Mouse (Mus musculus) heart, adult 18-20 months (tissue): ENCODE results near the gene Ldb1. TPM values are rescaled to one million over a fixed set of nuclear protein-coding genes. Genes with fewer than 3 reads are reported as not detected.

ENCODE experiments used
- DNase-seq, 2 experiments: peaks; one replicate each; pipeline ENCODE4 v3.0.0; 2021 to 2022; ENCODE audit warnings: mixed read lengths in 1 of 2
- long read RNA-seq, 2 experiments: library from polyadenylated mRNA; stranded (forward); transcript quantifications; one replicate each; pipeline ENCODE4 v2.0.0; 2021
- total RNA-seq, 2 experiments: library from RNA; stranded (reverse); gene quantifications; 2 replicates each; pipeline ENCODE4 v1.2.3; 2021

Ldb1 gene
- total RNA-seq, result 10 to 100 TPM; 35.2 to 37.3 TPM
- long read RNA-seq, experiment 1, transcript Ldb1-207 (11 exons, 3,133 nt), result major isoform, 8 of 24 reads
- long read RNA-seq, experiment 1, partial matches to known transcripts, result 8 of 24 reads
- long read RNA-seq, experiment 1, other reads (novel, unspliced or antisense), result 4 of 24 reads
- long read RNA-seq, experiment 2, transcript Ldb1-207 (11 exons, 3,133 nt), result major isoform, 6 of 14 reads
- long read RNA-seq, experiment 2, partial matches to known transcripts, result 3 of 14 reads
- long read RNA-seq, experiment 2, other reads (novel, unspliced or antisense), result 4 of 14 reads

DNA sequence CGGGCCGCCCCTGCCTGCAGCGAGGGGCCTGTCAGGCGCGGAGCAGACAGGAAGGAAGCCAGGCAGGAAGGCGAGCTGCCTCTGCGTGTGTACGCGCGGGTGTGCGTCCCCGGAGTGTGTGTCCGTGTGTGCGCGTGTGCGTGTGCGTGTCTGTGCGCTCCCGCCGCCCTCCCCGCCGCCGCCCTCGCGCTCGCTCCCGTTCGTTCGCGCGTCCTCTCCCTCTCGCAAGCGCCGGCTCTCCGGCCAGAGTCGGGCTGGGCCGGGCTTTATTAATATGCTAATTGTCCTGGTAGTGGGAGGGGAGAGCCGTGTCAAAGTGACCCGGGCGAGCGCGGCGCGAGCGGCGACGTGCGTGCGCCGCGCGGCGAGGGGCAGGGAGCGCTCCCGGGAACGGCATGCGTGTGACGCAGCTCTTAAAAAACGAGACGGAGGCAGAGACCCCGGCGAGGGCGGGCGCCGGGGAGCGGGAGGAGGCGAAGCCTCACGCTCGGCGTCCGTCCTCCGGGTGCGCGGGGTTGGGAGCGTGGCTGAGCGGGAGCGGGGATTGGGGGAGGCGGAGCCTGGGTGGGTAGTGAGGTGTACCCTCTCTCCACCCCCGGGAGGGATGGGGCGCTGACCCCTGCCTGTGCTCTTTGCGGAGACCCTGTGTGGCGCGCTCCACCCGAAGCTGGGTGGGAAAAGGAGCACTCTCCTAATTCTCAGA is at the start of gene Ldb1:
Ldb1 (minus strand) TSS at position 222 of the 703 bp plus-strand sequence.
- peak; percentile 93 to 94 for DNase-seq

DNA sequence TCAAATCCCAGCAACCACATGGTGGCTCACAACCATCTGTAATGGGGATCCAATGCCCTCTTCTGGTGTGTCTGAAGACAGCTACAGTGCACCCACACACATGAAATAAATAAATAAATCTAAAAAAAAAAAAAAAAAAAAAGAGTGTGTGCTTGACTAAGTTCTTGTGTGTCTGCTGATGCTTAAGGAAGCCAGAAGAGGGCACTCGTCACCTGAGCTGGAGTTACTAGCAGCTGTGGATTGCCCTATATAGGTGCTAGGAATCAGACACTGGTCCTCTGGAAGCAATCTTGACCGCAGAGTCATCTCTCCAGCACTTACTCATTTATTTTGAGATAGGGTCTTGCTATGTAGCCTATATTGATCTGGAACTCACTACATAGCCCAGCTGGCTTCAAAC is 49.1 kb upstream of the Ldb1 start:
- no peak for DNase-seq

GRCm38 (mm10) chr19:46091641-46092040 is 46.6 kb upstream of the Ldb1 start:
- no peak for DNase-seq

DNA sequence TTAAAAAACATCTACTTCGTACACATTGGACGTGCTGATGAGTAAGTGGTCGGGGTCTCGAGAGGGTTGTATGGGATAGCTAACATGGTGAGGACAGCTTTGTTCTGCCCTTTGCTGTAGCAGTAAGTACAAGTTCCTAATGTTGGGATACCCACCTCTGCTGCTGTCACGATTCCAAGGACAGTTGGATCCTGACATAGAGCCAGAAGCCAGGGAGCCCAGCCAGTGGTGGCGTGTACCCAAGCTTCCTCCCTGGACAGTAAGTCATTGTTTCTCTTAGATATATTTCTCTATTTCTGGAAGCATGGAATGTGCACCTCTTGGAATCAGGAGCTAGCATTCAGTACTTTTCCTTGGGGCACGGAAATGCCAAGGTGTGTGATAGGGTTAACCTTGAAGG is 42.9 kb upstream of the Ldb1 start:
- peak; percentile 78 to 79 for DNase-seq

GRCm38 (mm10) chr19:46086337-46086736 is 41.3 kb upstream of the Ldb1 start:
- DNase-seq, result peak in 1 of 2 experiments; percentile 71

GRCm38 (mm10) chr19:46085185-46085584 is 40.2 kb upstream of the Ldb1 start:
- DNase-seq, result no peak

DNA sequence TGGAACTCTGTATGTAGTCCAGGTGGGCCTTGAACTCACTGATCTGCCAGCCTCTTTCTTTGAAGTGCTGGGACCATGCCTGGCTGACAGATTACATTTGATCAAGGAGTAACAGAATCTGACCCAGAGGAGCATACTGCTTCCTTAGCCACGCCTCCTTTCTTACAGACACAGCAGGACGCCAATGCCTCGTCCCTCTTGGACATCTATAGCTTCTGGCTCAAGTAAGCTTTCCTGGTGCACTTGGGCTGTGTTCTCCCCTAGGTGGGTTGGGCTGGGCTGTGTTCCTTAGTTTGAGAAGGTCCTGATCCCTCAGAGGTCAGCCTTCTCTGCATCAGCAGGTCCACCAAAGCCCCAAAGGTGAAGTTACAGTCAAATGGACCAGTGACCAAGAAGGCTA is 33.5 kb upstream of the Ldb1 start:
- no peak for DNase-seq

- peak; percentile 99 to 100 for DNase-seq
These were observed 30.9 kb upstream of the Ldb1 start, which contains the start of gene Nolc1 for GRCm38 (mm10) chr19:46075616-46076607. Gene Nolc1 (plus strand): TSS chr19:46075863.

- DNase-seq, result no peak
These were observed 29.3 kb upstream of the Ldb1 start for GRCm38 (mm10) chr19:46074266-46074665.

DNA sequence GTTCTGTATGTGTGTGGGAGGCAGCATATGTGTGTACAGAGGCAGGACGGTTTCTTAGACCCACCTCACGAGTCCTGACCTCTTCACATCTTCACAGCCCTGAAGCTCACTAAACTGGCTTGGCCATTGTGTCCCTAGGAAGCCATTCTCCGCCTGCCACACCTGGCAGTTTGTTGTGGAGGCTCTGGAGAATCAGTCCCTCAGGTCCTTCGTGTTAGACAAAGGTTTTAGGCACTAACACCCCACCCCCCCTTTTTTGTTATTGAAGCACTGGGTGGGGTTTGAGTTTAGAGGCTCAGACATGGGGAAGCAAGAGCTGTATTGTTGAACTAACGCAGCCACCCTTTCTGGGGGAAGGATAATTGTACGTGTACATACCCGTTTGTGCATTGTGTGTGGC is 28.3 kb upstream of the Ldb1 start:
- DNase-seq, result no peak

DNA sequence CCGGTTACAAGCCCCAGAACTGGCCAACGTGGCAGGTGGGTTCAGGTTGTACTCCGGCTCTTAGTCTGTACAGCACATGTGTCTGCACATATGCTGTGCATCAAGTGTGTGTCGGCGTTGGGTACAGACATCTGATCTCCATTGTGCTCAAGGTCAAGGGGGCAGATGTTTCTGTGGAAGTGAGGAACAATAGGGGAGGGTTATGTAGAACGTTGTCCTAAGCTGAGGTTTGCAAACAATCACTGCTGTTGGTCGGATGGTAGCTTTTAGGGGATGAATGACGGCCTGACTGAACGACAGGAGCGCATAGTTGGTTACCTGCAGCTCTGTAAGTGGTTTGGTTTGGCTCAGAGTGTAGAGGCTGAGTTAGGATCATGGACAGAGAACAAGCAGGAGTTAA is 23.0 kb upstream of the Ldb1 start:
- no peak for DNase-seq

GRCm38 (mm10) chr19:46060845-46061244 is 15.8 kb upstream of the Ldb1 start:
- no peak for DNase-seq

- no peak for DNase-seq
These were observed 13.5 kb upstream of the Ldb1 start for GRCm38 (mm10) chr19:46058466-46058865.

- DNase-seq, result peak in 1 of 2 experiments; percentile 87
These were observed 12.1 kb upstream of the Ldb1 start for GRCm38 (mm10) chr19:46056947-46057607.

- peak; percentile 96 to 97 for DNase-seq
These were observed 11.5 kb upstream of the Ldb1 start for GRCm38 (mm10) chr19:46056388-46056946.

GRCm38 (mm10) chr19:46055752-46056387 is 10.9 kb upstream of the Ldb1 start:
- DNase-seq, result no peak

DNA sequence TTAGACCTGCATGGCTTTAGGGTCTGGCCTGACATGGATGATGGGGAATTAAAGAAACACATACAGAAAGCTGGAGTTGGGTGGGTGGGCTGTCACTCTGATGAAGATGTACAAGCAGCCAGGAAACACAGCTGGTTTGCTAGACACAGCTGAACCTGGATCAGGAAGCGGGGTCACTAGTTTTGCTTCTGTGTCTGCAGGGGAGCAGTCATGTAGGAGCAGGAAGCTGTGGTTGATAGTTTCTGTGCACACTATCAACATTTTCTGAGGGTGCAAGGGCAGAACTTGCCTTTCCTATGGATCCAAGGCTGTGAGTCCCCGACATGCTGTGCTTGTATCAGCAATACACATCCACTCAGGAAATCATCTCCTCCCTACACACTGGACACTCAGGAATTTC is 5.4 kb upstream of the Ldb1 start:
- DNase-seq, result no peak

GRCm38 (mm10) chr19:46049129-46049528 is 4.1 kb upstream of the Ldb1 start:
- DNase-seq, result no peak

GRCm38 (mm10) chr19:46047426-46047825 is 2.4 kb upstream of the Ldb1 start:
- no peak for DNase-seq

DNA sequence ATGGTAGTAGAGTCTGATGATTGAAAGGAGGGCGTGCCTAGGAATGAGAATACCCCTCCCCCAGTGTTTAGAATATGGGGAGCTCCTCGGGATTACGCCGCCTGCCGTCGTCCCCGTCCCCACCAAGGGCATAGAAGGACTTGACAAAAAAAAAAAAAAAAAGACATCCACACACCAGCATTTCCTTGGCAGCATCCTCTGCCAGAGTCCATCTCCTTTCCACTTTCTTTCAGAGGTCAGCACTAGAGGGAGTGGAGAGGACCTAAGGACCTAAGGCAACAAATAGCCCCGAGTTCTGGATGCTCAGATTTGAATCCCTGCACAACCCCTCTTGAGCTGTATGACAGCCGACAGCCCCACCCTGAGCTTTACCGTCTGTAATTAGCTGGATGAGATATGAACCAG is 1.6 kb upstream of the Ldb1 start:
- DNase-seq, result peak in 1 of 2 experiments; percentile 22
